Comparison of ENCODE assay signal across 29 mouse cellular contexts in the genomic region with DNA sequence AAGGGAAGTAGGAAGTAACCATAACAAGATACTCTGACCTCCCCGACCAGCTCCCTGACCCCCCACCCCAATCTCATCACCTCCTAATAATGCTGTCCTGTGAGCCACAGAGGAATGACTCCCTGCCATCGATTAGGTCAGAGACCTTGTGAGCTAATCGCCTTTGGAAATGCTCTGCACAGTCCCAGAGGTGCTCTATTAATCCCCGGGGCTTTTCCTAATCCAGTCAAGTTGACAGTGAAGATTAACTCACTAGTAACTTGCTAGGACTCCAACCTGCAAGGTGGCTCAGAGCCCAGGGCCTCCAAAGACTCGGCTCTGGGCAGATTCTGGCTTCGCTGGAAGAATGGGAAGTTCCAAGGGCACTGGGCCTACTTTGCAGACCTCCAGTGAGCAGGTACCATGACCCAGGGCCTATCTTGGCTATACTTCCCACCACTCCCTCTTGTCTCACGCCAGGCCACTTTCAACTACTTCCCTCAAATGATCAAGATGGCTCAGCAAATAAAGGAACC. TPM values are rescaled to one million over a fixed set of nuclear protein-coding genes. Genes with fewer than 3 reads are reported as not detected.
DNase-seq lines count a peak whose midpoint lies in the region; ATAC-seq and TF ChIP-seq lines count a peak whose summit lies in the region.
"Had no signal": no experiment of that assay in that cellular context is flagged by ENCODE, and none has a peak within 500 bp of the region (broad histone marks: within the 10 kb centered on the region; RNA-seq: fewer than 3 reads in every experiment).

No protein-coding gene starts in this region.

- no peak overlapping the region for H3K4me2 ChIP-seq in kidney, embryonic 16.5 days (replicated peaks; ENCODE audit: low read depth, low read length)
- H3K4me2 ChIP-seq: embryonic facial prominence, embryonic 13.5 days; forebrain, embryonic 12.5 days; forebrain, embryonic 15.5 days; heart, embryonic 12.5 days; heart, embryonic 15.5 days; hindbrain, embryonic 14.5 days had no signal

- no peak overlapping the region for H3K9ac ChIP-seq in kidney, embryonic 16.5 days (replicated peaks; ENCODE audit: low read length)
- H3K9ac ChIP-seq in MEL (ENCODE audit: control insufficient read depth, low read depth, low read length, poor library complexity, severe bottlenecking): no peak overlapping the region
- H3K9ac ChIP-seq: embryonic facial prominence, embryonic 13.5 days; forebrain, embryonic 12.5 days; forebrain, embryonic 15.5 days; heart, embryonic 12.5 days; heart, embryonic 15.5 days; hindbrain, embryonic 14.5 days had no signal

- DNase-seq in kidney, adult 11 months: peak; percentile 51
- DNase-seq in kidney, postnatal 14 days: no peak
- DNase-seq in kidney, adult 9 months: peak; percentile 78
- peak; percentile 34 for DNase-seq in MEL (ENCODE audit: low read depth, low spot score)
- DNase-seq in retina, postnatal 7 days (ENCODE audit: low read depth, low spot score): peak; percentile 73
- DNase-seq in heart, postnatal 10 days: no peak
- DNase-seq: adrenal gland, adult 2 months; adrenal gland, postnatal 14 days; cerebellum, adult 11-12 months; cerebellum, adult 8-10 months; cerebellum, postnatal 10 days; cerebellum, postnatal 36 days; embryo, embryonic 11 days; gastrocnemius, postnatal 25 days; heart, adult 18-20 months; heart, postnatal 14 days; heart, postnatal 4 days had no signal

- no peak for TF ChIP-seq POLR2A in MEL (IDR thresholded peaks at IDR 0.05; ENCODE audit: control insufficient read depth in 1 of 2, insufficient read depth in 1 of 2, low read depth in 1 of 2, low read length in 2 of 2, poor library complexity in 1 of 2)

- WGBS in kidney, embryonic 16.5 days: 70% methylated on average over 7 of the region's 7 CpGs

- intact Hi-C loops in heart, postnatal 10 days (cut with DNase I): no loop called here

- no peak for TF ChIP-seq RAD21 in MEL (IDR thresholded peaks at IDR 0.05; ENCODE audit: low read depth, low read length)

- H3K36me3 ChIP-seq in kidney, embryonic 16.5 days (ENCODE audit: insufficient read depth, low read length): peaks cover 28% of the 10 kb centered on the region
- peaks cover 0 to 8% of the 10 kb centered on the region in 2 experiments; a peak in 2 of 4 replicates for H3K36me3 ChIP-seq in MEL (ENCODE audit: control insufficient read depth in 1 of 2, insufficient read depth in 2 of 2, low read length in 2 of 2)

- H3K4me1 ChIP-seq in kidney, embryonic 16.5 days (ENCODE audit: insufficient read depth, low read length): peaks cover 7% of the 10 kb centered on the region; the same call in 1 of the 2 replicates
- peaks cover 2 to 27% of the 10 kb centered on the region in 2 experiments; a peak in 3 of 4 replicates for H3K4me1 ChIP-seq in MEL (ENCODE audit: control insufficient read depth in 1 of 2, insufficient read depth in 2 of 2, low read length in 2 of 2)
- H3K4me1 ChIP-seq: forebrain, embryonic 12.5 days; heart, embryonic 12.5 days had no signal

- no peak for TF ChIP-seq CTCF in MEL (IDR thresholded peaks at IDR 0.05 in 2 of 3, conservative IDR thresholded peaks at IDR 0.05 in 1 of 3; ENCODE audit: control insufficient read depth in 1 of 3, insufficient read depth in 1 of 3, low read depth in 2 of 3, low read length in 3 of 3, poor library complexity in 1 of 3, severe bottlenecking in 1 of 3)

- H3K4me3 ChIP-seq in kidney, embryonic 16.5 days (ENCODE audit: low read length): no peak overlapping the region
- no peak overlapping the region for H3K4me3 ChIP-seq in MEL (ENCODE audit: control insufficient read depth in 1 of 2, insufficient read depth in 1 of 2, low read depth in 2 of 2, low read length in 2 of 2)
- H3K4me3 ChIP-seq: embryonic facial prominence, embryonic 10.5 days; embryonic facial prominence, embryonic 13.5 days; erythroblast, embryonic 14.5 days; forebrain, embryonic 12.5 days; forebrain, embryonic 15.5 days; heart, embryonic 12.5 days; heart, embryonic 15.5 days had no signal

- H3K9me3 ChIP-seq in kidney, embryonic 16.5 days (ENCODE audit: low read length): 0 out of 2 replicates have a peak, but pooled peaks cover 5% of the 10 kb centered on the region
- H3K9me3 ChIP-seq in MEL (replicated peaks; ENCODE audit: insufficient read depth, low read length): no peaks in the 10 kb centered on the region
- H3K9me3 ChIP-seq: embryonic facial prominence, embryonic 13.5 days; forebrain, embryonic 12.5 days; forebrain, embryonic 15.5 days; heart, embryonic 12.5 days; heart, embryonic 15.5 days had no signal

- no peak for ATAC-seq in kidney, embryonic 16.5 days (ENCODE audit: low FRiP score, low TSS enrichment)
- ATAC-seq: forebrain, embryonic 15.5 days; Patski had no signal

- H3K27me3 ChIP-seq in kidney, embryonic 16.5 days (ENCODE audit: insufficient read depth, low read length): no peaks in the 10 kb centered on the region
- H3K27me3 ChIP-seq in MEL (ENCODE audit: control insufficient read depth in 1 of 2, insufficient read depth in 2 of 2, low read length in 2 of 2): no peaks in the 10 kb centered on the region
- H3K27me3 ChIP-seq: embryonic facial prominence, embryonic 13.5 days; forebrain, embryonic 12.5 days; forebrain, embryonic 15.5 days; heart, embryonic 12.5 days; heart, embryonic 15.5 days; Patski had no signal

- H3K27ac ChIP-seq in kidney, embryonic 16.5 days (ENCODE audit: low read length): no peak overlapping the region
- no peak overlapping the region for H3K27ac ChIP-seq in MEL (ENCODE audit: control insufficient read depth, low read depth, low read length)
- H3K27ac ChIP-seq: embryonic facial prominence, embryonic 10.5 days; embryonic facial prominence, embryonic 13.5 days; forebrain, embryonic 12.5 days; forebrain, embryonic 15.5 days; heart, embryonic 15.5 days; hindbrain, embryonic 14.5 days had no signal

- no peaks in the 10 kb centered on the region for H3K79me2 ChIP-seq in MEL (ENCODE audit: control insufficient read depth, insufficient read depth, low read length, poor library complexity)

- no peak for TF ChIP-seq EP300 in MEL (IDR thresholded peaks at IDR 0.05; ENCODE audit: low read depth in 1 of 2, low read length in 2 of 2)

TF ChIP-seq in MEL, 35 proteins besides CTCF, POLR2A, EP300 and RAD21:
- no peak for TF ChIP-seq TCF12 (IDR thresholded peaks at IDR 0.05; ENCODE audit: low read depth, low read length)

RNA-seq across cellular contexts. Expression of a gene that starts 13.1 kb away (rescaled TPM):
- polyA plus RNA-seq in kidney, embryonic 16.5 days (2015; fragmentation: Nextera tagmentation; extraction: Ambion mirVana): 0.56 TPM in 1 of 2 replicates, not detected in the other
- not detected in 2 replicates for total RNA-seq in MEL (2012; rRNA removed)
- not detected for polyA plus RNA-seq in MEL (2012; ENCODE audit: insufficient read depth in 1 of 2, insufficient read length in 2 of 2, low read depth in 1 of 2, low replicate concordance in 2 of 2, missing spikeins in 1 of 2)
- total RNA-seq in heart, postnatal 10 days (2021): not detected
- total RNA-seq: adrenal gland, adult 2 months; adrenal gland, postnatal 14 days; adrenal gland, postnatal 4 days; gastrocnemius, adult 8-10 months; gastrocnemius, postnatal 25 days; heart, adult 18-20 months; heart, postnatal 4 days had no signal
- polyA plus RNA-seq: adrenal gland, adult 2 months; embryonic facial prominence, embryonic 10.5 days; embryonic facial prominence, embryonic 13.5 days; erythroblast, embryonic 14.5 days; heart, embryonic 12.5 days; heart, embryonic 15.5 days had no signal

RNA-seq across cellular contexts. Expression of a gene that starts 18.8 kb away (rescaled TPM):
- polyA plus RNA-seq in kidney, embryonic 16.5 days (2015; fragmentation: Nextera tagmentation; extraction: Ambion mirVana): 17.5 and 22.1 TPM in 2 replicates
- 4.5 and 4.7 TPM in 2 replicates for total RNA-seq in MEL (2012; rRNA removed)
- 10 to 100 TPM in 1 of 2 experiments, not detected in 1; 13.3 TPM for polyA plus RNA-seq in MEL (2012; ENCODE audit: insufficient read depth in 1 of 2, insufficient read length in 2 of 2, low read depth in 1 of 2, low replicate concordance in 2 of 2, missing spikeins in 1 of 2)
- total RNA-seq in heart, postnatal 10 days (2021): 10 to 100 TPM; 18.7 to 20.2 TPM

RNA-seq across cellular contexts. Expression of a gene that starts 34.5 kb away (rescaled TPM):
- polyA plus RNA-seq in kidney, embryonic 16.5 days (2015; fragmentation: Nextera tagmentation; extraction: Ambion mirVana): 16.8 and 20.0 TPM in 2 replicates
- 4.3 and 6.8 TPM in 2 replicates for total RNA-seq in MEL (2012; rRNA removed)
- 1 to 10 TPM in 1 of 2 experiments, not detected in 1; 5.6 TPM for polyA plus RNA-seq in MEL (2012; ENCODE audit: insufficient read depth in 1 of 2, insufficient read length in 2 of 2, low read depth in 1 of 2, low replicate concordance in 2 of 2, missing spikeins in 1 of 2)
- 10 to 100 TPM; 11.1 to 11.7 TPM for total RNA-seq in heart, postnatal 10 days (2021)

RNA-seq across cellular contexts. Expression of a gene that starts 44.1 kb away (rescaled TPM):
- polyA plus RNA-seq in kidney, embryonic 16.5 days (2015; fragmentation: Nextera tagmentation; extraction: Ambion mirVana): 92.2 and 95.6 TPM in 2 replicates
- 24.8 and 29.2 TPM in 2 replicates for total RNA-seq in MEL (2012; rRNA removed)
- polyA plus RNA-seq in MEL (2012; ENCODE audit: insufficient read depth in 1 of 2, insufficient read length in 2 of 2, low read depth in 1 of 2, low replicate concordance in 2 of 2, missing spikeins in 1 of 2): 10 to 100 TPM in 1 of 2 experiments, not detected in 1; 48.9 TPM
- 10 to 100 TPM; 23.1 to 23.3 TPM for total RNA-seq in heart, postnatal 10 days (2021)

Comparison
In these comparisons a context has a peak if more than half of its experiments do, and no peak if none do; other contexts are left out.
1. DNase-seq: peak in kidney, adult 11 months (single experiment), kidney, adult 9 months (single experiment), MEL (single experiment) and retina, postnatal 7 days (single experiment); none in kidney, postnatal 14 days (single experiment) and heart, postnatal 10 days (0 of 2).